Mouse (Mus musculus): ENCODE measurements around the gene Map4.
A peak's percentile ranks its signal among the peaks of the same experiment; 100 is the strongest.

Gene Map4

DNA sequence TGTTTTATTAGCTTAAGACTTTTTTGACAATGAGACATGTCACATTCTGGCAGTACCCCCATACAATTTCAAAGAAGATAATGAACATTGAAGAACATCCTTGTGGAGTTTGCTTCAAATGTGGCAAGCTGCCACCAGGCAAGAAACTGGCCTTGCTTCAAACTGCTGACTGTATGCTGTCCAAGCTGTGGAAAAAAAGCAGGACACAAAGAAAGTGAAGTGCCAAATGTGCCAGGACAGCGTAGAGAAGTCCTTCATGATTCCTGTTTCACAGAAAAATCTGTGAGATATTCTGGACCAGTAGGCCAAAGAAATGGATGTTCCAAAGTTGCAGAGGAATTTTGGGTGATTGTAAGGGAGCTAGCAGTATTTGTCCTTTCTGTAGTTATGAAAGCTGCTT is 57.8 kb downstream of the Map4 start:
- no peak for DNase-seq (ENCODE audit: low read depth, low spot score)

DNA sequence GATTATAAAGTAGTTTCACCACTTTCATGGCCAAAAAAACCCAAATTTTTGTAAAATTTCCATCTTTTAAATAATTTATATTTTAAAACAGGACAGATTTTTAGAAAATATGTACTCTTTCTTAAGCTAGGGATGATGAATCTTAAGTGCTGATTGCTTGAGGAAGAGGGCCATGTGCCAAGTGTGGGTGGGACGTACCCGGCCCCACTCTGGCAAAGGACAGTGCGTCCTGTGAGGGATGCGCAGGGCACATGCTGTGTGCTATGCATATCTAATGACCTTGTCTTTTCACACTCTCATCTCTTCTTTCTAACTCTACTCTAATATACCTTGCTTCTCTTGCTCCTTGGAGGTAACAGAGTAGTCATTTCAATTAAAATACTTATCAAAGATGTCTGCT is 66.2 kb downstream of the Map4 start:
- DNase-seq (ENCODE audit: low read depth, low spot score) = no peak

DNA sequence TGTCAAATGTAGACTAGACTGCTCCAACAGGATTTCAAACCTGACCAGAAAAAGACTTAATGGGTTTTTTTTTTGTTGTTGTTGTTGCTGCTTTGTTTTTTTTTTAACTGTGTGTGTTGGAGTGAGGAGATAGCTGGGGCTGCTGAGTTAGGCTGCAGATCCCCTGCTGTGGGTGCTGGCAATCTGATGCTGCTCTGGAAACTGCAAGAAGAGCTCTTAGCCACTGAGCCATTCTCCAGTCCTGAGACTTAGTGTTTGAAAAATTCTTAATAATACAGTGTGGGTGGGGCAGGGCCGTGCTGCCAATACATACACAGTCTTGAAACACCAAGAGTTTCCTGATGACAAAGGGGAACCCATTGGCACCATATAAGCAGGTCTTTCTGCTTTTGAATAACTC is 70.7 kb downstream of the Map4 start:
- DNase-seq (ENCODE audit: low read depth, low spot score) = no peak

DNA sequence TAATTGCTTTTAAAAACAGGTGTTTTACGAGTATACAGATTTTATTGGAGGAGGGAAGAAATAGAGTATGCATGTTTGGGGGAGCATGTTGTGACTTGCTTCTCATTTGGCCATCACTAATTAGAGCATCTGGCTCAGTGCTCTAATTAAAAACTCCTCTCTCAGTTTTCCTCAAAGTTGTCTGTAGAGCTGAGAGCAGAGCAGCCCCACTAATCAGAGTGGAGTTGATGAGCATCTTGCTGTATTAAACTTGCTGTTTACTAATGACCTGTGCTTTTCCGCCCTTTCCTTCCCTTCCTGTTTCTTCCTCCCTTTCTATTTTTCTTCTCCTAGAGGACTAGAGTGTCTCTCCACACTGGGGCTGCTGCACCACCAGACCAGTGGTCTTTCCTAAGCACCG is 71.2 kb downstream of the Map4 start:
- no peak for DNase-seq (ENCODE audit: low read depth, low spot score)

DNA sequence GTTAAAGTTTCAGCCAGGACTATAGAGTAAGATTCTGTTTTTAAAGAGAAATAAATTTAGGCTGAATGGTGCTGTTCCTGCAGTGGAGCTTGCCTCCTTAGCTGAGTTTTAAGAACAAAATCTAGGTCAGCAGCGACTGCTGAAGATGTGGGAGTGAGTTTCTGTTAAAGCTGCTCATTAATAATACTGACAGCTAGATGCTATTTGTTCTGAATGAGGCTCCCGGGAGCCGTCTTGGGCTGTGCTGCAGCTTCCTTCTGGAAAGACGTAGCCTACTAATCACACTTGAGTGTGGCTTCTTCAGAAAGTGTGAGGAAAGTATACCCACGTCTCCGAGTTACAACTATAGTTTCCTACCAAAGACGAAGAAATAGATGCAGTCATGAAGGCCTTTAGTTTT is 88.0 kb downstream of the Map4 start:
- DNase-seq (ENCODE audit: low read depth, low spot score) = no peak

DNA sequence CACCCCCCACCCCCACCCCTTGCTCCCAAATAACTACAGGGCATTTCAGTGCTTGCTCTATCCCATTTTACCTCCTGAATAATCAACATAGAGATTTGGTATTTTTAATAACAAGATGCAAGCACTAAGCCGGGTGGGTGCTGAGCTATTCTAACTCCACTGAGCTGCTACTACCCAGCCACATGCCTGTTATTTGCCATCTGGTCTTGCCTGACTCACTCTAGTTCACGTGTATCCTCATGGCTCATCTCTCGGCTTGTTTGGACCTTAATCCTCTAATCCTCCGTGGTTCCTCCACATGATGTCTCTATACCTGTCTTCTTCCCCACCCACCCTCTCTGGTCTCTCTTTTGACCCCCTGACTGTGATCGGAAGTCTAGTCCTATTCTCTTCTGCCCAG is 89.1 kb downstream of the Map4 start:
- no peak for DNase-seq (ENCODE audit: low read depth, low spot score)

DNA sequence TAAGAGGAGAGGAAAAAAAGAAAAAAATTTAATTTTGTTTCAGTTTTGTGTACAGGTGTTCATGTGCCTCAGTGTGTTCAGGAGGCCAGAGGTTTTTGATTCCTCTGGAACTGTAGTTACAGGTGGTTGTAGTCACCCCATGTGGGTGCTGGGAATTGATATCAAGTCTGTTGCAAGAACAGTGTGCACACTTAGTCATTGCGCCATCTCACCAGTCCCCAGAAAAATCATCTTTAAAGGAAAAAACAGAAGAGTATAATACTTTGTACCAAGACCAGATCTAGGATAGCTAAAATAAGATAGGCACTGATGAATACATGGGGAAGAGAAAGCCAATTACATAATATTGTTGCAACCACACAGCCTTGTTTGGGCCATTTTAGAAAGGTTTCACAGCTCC is 90.2 kb downstream of the Map4 start:
- DNase-seq (ENCODE audit: low read depth, low spot score) = no peak

DNA sequence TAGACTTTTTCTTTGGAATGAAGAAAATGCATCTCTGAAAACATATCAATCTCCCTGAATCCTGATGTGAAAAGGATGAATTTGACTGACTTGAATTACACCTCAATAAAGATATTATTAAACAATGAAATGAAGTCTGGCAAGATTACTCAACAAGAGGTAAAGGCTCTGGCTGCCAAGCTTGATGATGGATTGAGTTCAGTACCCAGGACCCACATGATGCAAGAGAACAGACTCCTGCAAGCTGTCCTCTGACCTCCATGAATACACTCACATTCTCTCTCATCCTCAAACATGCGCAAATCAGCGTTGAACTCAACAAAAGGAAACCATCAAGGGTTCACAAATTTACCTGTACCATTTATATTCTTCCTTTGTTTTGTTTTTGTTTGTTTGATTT is 90.9 kb downstream of the Map4 start:
- peak; percentile 9 for DNase-seq (ENCODE audit: low read depth, low spot score)

DNA sequence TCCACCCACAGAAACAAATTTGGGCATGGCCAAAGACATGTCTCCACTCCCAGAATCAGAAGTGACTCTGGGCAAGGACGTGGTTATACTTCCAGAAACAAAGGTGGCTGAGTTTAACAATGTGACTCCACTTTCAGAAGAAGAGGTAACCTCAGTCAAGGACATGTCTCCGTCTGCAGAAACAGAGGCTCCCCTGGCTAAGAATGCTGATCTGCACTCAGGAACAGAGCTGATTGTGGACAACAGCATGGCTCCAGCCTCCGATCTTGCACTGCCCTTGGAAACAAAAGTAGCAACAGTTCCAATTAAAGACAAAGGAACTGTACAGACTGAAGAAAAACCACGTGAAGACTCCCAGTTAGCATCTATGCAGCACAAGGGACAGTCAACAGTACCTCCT is 103.8 kb downstream of the Map4 start:
- no peak for DNase-seq (ENCODE audit: low read depth, low spot score)

DNA sequence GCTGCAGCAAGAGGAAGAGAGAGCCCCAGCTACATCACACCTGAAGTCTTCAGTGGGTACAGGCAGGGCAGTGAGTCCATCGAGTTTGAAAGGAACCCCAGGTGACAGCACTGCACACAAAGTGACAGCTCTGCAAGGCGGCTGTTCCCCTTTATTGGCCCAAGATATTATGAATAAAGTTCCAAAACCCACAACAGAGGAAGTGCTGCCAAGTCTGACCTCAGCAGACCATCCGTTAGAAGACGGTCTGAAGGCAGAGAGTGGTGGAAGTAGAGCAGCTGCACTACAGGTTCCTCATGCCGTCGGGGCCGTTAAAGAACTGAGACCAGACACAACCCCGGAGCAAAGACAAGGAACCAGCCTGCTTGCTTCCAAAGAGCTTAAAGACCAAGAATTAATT is 106.6 kb downstream of the Map4 start:
- no peak for DNase-seq (ENCODE audit: low read depth, low spot score)

DNA sequence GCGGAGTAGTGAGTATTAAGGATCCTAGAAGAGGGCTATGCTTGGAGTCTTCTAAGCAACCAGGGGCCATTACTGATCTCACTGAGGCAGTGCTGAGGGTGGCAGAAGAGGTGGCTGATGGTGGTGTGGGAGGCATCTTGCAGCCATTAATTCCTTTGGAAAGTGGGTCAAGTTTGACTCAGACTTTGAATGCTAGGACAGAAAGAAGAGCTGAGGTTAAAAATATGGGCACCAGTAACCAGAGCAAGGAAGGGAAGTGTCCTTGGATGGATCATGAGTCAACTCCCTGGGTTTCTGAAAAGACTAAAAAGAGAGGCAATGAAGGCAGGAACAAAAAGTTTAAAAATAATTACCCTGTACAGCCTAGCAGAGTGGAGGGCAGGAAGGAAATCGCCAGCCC is 107.2 kb downstream of the Map4 start:
- no peak for DNase-seq (ENCODE audit: low read depth, low spot score)

DNA sequence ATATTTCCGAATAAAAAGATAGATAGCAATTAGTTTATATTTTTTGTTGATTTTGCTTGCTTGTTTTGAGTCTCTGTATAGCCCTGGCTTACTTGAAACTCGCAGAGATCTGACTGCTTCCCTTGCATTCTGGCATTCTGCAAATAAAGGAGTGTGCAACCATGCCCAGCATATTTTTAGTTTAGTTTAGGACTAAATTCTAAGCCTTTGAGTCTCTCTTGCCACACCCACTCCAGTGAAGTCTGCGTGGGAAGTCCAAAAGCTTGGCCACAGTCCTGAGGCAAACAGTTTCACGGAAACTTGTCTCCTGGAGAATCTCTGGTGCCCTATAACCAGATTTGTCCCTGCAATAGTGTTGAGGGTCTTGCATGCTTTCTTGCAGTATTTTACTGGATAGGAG is 113.1 kb downstream of the Map4 start:
- DNase-seq (ENCODE audit: low read depth, low spot score) = no peak

DNA sequence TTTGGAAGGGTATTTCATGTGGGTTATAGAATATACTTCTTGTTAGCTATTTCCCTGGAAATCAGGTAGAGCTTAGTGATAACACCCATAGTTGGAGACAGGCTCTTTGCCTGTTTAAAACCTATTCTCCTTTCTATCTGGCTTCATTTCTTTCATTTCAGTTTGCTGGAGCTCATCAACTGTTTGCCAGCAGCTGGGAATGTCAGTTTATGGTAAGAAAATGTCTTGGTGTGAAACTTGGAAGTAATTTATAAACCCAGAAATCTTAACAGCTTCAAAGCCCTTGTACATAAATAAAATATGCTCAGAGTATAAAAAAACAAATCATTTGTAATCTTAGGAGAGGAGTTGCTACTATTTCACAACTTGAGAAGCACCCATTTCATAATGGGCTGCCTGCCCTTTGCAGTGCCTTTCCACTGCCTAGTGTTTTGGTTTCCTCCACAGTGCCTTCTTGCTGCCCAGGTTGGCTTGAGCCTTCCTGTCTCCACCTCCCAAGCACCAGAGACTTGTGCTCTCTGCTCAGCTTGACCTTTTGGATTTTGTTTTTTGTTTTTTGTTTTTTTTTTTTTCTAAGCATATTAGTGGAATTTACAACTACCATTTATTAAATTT is 114.6 kb downstream of the Map4 start:
- DNase-seq (ENCODE audit: low read depth, low spot score) = no peak

DNA sequence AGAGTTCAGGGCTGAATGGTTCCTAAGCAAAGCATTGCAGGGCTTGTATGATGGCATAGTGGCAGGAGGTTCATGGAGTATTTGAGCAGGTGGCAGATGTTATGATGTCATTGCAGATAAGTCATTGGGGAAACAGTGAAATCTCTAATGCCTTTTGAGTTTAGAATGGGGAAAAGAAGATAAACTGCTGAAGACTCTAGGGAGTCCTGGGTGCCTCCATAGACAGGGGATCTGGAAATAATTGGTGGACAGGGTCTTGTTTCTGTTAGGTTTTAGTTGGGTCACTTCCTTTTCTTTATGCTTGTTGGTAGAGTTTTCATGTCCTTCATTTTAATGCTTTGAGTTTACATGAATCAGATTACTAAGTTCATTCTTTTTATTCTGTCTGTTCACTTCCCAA is 116.0 kb downstream of the Map4 start:
- no peak for DNase-seq (ENCODE audit: low read depth, low spot score)

DNA sequence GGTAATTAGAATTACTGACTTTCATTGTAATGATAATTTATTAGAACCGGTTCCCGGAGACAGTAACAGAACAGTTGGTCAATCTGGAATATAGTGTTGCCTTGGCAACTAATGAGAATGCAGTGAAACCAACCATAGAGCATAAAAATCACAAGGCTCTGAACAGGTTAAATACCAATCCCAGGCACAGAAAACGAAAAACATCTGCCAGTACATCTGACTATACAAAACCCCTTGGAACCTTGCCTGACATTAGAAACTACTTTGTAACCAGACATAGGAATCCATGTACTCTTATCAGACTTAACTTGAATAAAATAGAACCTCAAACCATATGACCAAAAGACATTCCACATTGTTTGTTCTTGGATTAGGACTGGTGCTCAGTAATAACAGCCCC is 116.6 kb downstream of the Map4 start:
- peak; percentile 60 for DNase-seq (ENCODE audit: low read depth, low spot score)

DNA sequence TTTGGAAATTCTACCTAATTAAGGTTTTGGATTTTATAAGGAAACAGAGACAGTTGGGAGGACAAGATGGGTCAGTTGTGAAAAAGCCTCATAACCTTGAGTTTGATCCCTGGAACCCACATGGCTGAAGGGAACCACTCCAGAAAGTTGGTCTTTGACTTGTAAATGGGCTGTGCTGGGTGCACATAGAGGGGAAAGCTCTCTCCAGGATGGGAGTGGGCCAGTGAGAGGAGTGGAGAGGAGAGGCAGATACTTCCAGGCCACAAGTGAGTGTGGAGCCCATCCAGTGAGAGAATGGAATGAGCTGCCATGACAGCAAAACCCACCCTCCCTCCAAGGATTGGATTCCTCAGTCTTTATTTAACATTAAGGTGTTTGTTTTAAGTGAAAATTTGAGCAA is 119.9 kb downstream of the Map4 start:
- DNase-seq (ENCODE audit: low read depth, low spot score) = no peak

DNA sequence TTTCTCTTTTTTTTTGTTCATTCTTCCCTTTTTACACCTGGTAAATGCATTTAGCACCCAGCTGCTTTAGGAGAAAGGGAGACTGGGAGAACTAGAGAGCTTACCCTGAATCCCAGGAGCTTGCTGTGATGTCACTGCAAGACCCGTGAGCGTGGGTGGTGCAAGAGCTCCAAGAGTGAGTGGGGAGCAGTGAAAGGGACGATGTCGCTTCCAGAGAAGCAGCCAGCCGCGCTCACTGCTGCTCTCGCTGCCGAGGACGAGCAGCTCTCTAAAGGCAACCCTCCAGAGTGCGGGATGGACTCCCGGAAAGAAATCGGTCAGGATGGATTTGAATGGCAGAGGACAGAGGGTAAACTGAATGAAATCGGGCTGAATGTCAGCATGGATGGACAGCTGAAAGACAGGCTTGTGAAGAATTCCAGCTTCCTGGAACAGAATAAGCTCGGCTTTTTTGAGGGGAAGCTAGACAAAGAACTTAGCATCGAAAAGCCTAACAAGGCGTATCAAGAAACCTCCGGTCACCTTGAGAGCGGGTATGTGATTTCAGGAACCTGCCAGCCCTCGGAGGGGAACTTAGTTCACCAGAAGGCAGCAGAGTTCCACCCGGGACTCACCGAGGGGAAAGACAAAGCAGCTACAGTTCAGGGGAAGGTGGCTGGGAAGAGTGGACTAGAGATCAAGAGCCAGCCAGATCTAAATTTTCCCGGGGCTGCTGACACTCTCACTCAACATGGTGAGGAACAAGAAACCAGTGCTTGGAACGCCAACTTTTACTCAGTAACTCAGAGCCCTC is 120.8 kb downstream of the Map4 start:
- no peak for DNase-seq (ENCODE audit: low read depth, low spot score)

DNA sequence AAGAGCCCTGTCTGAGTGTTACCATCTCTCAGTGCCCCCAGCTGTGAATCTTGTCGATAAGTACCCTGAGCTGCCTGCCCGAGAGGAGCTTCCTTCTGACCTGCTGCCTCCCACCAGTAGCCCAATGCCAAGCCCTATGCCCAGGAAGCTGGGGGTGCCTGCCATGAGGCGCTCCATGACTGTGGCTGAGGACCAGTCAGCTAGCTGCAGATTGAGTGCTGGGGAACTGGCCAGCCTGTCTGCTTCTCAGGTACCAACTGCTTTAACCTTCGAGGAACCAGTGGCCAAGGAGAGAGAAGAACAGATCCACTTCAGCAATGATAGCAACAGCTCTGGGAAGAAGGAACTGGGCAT is 121.7 kb downstream of the Map4 start:
- DNase-seq (ENCODE audit: low read depth, low spot score) = no peak

DNA sequence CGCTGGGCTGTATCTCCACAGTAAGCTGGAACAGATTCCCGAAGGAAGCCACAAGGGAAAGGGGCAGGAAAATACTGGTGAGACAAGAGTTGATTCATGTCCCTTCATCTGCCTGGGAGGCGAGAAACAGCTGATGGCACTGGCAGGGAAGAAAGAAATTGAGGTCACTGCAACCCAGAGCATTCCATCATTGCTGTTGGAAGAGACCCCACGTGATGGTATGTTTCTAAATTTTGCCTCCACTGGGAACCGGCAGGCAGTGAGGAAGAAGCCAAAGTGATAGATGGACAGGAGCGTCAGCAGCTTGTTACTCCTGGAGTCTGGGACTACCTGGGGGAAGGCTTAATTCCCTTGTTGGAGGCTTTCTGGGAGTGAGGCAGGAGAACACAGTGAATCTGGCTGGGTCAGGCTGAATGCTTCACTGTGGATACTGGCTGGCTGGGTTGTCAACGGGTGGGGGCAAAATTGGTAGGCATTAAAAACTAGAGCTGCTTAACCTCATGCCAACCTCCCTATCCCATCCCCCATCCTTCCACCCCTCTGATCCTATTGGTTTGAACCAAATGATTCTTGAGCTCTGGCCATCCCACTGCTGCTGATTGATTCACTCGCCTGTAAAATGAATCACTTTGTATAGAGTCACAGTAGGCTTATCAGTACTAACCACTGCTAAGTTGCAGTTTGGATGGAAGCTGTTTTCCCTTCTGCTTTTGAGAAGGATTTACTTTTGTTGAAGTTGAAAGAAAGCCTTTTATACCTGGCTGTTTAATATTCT is 122.2 kb downstream of the Map4 start:
- DNase-seq (ENCODE audit: low read depth, low spot score) = no peak

DNA sequence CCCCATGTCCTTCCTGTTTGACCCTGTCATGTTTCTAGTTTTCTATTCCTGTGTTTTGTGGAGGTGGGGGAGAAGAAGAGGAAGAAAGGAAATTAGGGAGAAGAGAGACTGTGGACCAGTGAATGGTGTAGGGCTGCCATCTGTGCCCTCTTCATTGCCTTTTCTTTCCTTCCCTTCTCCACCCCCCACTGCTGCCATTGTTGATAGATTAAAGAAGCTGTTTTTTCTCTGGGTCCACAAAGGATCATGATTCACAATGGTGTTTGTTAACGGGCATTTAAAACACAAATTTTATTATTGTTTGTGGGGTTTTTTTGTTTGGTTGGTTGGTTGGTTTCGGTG is 122.8 kb downstream of the Map4 start:
- no peak for DNase-seq (ENCODE audit: low read depth, low spot score)

DNA sequence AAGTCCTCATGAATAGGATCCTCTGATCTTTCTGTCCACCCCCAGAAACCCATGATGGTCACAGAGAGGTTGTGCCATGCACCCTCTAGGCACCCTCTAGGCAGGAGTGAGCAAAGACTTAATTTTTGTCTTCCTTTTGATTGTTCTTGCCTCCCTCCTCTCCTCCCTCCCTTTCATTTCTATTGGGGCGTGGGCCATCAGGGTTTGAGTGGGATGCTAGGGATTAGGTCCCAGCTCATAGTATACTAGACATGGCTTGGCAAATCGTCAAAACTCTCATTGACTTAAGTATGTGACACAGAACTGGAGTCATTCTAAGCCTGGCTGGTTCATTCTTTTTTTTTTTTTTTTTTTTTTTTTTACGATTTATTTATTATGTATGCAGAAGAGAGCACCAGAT is 123.5 kb downstream of the Map4 start:
- no peak for DNase-seq (ENCODE audit: low read depth, low spot score)

DNA sequence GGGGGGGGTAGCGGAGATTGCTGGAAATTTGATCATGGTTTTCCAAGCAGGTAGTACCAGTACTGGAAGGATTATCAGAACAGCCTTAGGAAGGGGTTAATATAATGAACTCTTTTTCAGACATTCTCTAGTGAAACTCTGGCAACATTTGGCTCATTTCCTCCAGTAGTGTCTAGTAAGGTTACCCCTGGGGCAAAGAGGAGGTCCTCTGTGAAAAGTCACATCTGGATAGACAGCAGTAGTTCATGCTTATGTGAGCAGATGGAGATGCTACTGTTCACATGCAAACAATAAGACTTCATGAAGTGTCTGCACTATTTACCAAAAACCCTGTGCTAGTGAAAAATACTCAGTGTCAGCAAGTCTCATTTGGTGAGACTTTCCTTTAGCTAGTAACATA is 125.9 kb downstream of the Map4 start:
- no peak for DNase-seq (ENCODE audit: low read depth, low spot score)

DNA sequence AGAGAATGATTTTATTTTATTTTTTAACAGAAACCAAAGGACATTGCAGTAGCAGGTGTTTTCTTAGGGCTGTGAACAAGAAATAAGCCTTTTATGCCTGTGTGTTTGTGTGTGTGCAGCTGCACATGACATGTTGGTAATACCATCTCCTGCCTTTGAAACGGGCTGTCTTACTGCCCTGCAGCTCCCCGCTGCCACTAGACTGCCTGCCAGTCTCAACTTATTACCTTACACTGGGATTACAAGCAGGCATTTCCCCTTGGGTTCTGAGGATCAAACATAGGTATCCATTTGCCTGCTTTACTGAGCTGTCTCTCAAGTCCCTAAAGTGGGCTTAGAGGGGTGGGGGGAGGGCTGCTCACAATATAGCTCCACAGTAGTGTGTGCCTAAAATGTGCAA is 129.5 kb downstream of the Map4 start:
- DNase-seq (ENCODE audit: low read depth, low spot score) = no peak

Measured in 3T3-L1 (cell line).